Mouse (Mus musculus): Measurements from ENCODE around the gene Zfp618.
A peak's percentile ranks its signal among the peaks of the same experiment; 100 is the strongest.

Zfp618 gene

GRCm38 (mm10) chr4:62999321-62999720 is 33.9 kb downstream of the Zfp618 start:
- DNase-seq (ENCODE audit: low spot score): no peak

- no peak for DNase-seq (ENCODE audit: low spot score)
Observed at GRCm38 (mm10) chr4:62999916-63000315, 34.5 kb downstream of the Zfp618 start.

DNA sequence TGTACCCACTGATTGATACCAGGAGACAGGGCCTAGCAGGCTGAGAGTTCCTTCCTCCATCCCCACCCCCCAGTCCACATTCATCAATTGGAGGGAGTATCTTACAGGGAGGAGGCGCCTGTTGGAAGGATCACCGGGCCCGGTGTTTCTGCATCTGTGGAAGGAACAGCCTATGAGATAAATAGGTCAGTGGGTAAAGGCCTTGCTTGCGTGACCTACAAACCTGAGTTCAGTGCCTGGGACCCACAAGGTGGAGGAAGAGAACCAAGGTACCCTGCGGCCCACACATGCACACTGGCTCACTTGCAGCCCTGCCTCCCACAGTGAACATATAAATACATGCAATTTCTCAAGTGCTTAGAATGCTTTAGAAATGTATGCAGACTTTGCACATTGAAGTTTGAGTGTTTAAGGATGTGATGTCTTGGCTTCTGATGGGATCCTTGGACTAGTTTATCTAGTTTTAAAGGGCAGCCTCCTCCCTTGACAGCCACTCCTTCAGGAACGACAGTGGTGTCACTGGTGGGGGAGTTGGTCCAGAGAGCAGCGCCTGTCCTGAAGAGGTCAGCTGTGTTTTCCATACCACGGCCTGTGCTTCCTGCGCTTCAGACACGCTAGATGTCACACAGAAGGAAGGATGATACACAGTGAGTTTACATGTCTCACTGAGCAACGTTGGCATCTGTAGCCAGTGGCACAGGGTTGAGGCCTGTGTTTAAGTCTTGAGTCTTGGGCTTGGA is 35.1 kb downstream of the Zfp618 start:
- no peak for DNase-seq (ENCODE audit: low spot score)

- DNase-seq (ENCODE audit: low spot score): no peak
Observed at GRCm38 (mm10) chr4:63002386-63002785, 37.0 kb downstream of the Zfp618 start.

DNA sequence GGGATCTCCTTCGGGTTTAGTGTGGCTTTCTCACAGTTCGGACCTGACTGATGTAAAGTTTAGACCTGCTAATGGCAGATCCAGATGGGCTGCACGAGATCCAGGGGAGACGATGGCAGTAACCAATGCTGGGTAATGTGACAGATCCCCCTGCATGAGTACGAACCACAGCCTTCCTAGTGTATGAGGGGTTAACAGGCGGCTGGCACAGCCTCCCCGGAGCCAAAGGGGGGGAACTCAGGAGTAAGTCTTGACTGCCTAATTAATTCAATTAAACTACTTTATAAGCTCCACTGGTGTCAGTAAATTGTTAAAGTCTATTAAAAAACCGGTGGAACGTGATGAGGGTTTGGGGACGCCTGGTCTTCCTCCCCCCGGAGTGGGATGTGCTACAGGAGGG is 39.1 kb downstream of the Zfp618 start:
- no peak for DNase-seq (ENCODE audit: low spot score)

DNA sequence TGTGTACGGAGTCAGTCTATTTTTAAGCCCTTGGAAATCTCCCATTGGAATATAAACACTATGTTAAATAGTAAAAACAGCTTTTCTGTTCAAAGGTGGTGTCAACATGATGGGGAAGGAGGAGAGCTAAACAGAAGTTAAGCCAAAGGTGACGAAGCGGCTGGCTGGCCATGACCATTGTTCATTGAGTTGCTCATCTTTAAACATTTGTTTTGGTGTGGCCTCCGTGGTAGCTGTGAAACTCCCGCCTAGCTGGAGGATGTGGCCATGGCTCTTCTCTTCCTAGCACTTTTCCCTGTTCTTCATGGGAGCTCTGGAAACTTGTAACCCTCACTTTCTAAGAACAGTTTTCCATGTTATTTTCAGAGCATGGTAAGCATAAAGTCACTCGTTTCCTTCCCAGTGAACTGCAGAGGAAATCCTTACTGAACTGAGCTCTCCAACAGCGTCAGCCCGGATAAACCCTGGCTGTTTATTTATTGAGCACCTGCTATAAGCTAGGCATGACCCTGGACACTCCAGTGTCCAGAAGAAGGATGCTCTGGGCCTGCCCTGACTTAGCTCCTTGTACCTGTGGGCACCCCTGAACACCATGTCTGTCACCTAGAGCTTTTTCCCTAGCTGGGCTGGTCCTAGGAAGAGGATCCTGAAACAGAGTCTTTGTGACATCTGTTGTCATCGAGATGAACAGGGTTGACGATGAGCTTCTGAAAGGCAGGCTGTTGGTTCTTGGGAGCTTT is 40.2 kb downstream of the Zfp618 start:
- DNase-seq (ENCODE audit: low spot score): no peak

DNA sequence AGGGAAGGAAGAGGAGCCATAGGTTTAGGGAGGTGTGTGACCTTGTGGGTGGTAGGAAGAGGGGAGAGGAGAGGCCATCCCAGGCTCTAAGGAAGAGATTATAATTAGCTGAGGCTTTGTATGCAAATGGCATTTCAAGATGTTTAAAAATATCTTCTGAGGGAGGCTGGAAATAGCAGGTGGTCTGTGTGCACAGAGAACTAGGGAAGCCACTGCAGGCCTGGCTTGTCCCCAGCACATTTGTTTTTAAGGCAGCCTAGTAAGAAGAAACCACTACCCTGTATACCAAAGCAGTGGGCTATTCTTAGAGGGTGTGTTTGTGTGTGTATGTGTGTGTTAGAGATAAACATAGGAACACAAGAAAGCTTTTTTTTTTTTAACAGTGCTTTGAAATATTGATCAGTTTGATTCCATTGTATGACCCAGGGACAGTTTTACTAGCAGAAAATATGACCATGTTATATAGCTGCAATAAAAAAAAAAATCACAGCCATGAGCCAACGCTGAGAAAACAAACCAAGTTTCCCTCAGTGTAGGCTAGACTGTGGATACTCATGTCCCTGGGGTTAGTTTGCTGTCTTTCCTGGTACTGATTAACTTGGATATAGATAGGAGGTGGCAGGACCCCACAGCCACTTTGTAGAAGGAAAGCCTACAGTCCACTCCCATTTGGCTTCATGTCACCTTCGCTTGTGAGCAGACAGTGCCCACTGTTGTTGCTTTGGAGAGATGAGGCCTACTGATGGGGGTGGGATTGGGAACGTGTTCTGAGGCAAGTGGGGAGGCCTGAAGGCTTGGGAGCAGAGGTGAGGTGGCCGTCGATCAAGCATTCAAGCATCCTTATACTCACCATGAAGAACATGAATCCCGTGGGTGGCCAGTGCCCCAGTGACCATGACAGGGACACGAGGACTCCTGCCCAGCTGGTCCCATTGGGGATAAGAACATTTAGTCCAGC is 41.1 kb downstream of the Zfp618 start:
- no peak for DNase-seq (ENCODE audit: low spot score)

- DNase-seq (ENCODE audit: low spot score): no peak
Observed at GRCm38 (mm10) chr4:63008206-63008605, 42.8 kb downstream of the Zfp618 start.

DNA sequence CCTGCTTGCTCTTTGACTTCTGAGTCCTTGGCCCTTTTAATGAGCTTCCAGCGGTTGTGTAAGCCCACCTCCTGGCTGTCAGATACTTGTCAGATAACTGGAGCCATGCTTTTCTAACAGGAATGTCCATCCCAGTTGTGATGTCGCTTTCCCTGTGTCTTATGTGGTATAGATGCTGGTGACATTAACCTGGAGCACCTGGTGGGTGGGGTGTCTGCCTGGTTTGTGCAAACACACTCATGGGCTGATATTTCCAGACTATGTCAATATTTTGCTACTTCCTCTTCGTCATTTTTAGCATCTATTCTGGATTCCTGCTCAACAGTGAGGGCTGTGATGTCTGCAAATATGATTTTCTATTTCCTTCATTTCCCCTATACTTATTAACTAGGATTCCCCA is 43.4 kb downstream of the Zfp618 start:
- no peak for DNase-seq (ENCODE audit: low spot score)

DNA sequence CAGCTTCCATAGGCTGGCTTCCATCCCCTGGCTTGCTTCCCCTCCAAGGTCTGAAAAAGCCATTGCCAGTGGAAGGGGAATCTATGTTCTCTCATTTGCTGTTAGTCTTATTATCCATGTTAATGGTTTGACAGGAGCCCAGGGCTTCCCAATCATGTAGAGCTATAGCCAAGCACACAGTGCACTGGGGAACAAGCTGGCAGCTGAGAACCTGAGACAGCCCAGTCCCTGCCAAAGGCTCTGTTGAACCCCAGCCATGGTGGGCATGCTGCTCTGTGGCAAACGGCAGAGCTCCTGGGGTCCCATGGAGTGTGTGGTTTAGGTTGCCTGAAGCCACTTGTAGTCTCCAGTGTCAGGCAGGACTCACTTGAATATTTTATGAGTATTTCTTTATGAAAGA is 44.4 kb downstream of the Zfp618 start:
- DNase-seq (ENCODE audit: low spot score): no peak

DNA sequence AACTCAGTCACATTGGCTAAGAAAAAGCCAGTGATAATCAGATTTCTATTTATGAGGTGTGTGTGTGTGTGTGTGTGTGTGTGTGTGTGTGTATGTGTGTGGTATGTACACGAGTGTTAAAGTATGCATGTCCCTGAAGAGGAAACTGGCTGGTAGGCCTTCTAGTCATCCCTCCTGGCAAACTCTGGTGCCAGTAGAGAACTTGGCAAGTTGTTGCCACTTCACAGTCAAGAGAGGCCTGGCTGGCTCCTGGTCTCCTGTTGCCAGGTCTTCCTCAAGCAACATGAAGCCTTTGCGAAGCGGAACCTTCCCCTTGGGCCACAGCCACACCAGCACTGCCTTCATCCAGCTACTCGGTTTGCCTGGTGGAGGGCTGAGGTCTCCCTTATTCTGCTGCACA is 44.9 kb downstream of the Zfp618 start:
- no peak for DNase-seq (ENCODE audit: low spot score)

GRCm38 (mm10) chr4:63018616-63019015 is 53.2 kb downstream of the Zfp618 start:
- DNase-seq (ENCODE audit: low spot score): no peak

GRCm38 (mm10) chr4:63019428-63019858 is 54.1 kb downstream of the Zfp618 start:
- DNase-seq (ENCODE audit: low spot score): no peak

DNA sequence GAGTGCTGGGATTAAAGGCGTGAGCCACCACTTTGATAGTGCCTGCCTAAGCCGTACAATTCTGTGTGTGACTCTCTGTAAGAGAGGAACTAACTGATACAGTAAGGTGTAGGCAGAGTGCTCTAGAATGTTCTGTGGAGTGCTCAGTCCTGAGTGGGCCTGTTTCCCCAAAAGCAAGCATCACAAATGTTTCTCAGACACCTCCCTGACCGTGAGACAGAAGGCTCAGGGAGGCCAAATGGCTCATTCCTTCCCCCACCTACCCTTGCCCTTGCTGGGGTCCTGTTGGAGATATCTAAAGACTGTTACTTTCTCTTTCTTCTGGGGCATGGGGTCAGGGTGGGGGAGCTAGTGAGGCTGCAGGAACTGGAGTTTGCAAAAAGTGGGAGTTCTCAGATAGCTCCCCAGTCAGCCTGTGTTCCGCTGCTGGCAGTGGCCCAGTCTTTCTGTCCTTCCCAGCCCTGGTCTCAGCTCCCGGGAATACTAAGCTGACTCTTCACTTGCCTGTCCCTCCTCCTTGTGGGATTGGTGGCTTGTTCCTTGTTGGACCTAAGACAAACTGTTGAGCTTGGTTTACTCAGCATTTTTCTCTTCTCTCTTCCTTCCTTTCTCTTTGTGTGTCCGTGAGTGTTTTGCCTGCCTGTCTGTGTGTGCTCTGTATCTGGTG is 55.8 kb downstream of the Zfp618 start:
- peak; percentile 32 for DNase-seq (ENCODE audit: low spot score)

DNA sequence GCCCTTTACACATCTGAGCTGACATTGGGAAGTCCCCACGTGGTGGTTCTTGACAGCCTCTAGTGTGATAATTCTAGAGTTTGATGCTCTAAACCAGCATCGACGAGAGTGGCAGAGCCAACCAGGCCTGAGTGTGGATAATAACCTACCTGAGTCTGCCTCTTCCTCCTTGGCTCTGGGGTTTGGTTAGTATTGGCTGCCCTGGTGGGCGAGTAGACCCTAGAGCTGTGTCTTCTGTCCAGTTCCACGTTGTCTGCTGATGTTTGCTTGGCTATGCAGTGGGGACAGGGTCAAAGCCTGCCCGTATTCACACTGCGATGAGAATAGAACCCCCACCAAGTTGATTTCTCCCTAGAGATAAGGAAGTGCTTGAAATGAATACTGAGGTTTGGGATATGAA is 58.1 kb downstream of the Zfp618 start:
- no peak for DNase-seq (ENCODE audit: low spot score)

GRCm38 (mm10) chr4:63024098-63024497 is 58.7 kb downstream of the Zfp618 start:
- DNase-seq (ENCODE audit: low spot score): no peak

DNA sequence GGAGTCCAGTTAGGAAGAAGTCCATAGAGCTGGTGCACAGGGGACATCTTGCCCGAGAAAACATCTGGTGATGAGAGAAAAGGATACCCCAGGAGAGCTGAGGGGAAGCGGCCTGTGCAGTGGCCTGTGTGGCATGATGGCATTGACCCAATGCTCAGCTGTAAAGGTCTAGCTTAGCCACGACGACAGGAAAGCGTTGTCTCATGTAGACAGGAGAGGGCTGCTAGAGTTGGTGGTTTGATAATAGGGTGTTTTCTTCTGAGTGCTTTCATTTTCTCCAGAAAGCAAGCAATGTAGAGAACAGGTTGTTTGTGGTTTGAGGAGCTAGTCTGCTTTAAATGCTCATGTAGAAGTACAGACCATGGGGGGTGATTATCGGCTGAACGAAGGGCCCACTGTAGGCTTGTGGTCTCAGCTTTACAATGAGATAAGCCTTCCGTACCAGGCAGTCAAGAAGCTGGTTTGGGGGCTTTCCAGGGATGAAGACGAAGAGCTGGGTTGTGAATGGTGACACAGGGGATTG is 59.4 kb downstream of the Zfp618 start:
- no peak for DNase-seq (ENCODE audit: low spot score)

- DNase-seq (ENCODE audit: low spot score): no peak
Observed at GRCm38 (mm10) chr4:63025306-63025705, 59.9 kb downstream of the Zfp618 start.

DNA sequence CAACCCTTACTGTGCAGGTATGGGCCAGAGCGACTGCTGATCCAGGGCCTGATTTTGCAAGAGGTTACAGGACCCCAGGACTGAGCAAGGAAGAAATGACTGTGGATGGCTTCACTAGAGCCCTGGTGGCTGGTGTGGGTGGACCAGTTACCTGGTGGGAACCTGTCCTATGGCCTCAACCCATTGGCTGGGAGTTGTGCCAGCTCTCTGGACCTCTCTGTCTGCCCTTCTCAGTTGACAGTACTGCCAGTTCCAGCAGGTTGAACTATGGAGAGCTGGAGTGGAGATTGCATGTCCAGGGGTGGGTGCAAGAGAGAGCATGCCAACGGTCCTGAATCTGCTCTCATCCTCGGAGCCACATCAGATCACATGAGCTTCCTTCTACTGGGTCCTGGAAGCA is 60.9 kb downstream of the Zfp618 start:
- no peak for DNase-seq (ENCODE audit: low spot score)

DNA sequence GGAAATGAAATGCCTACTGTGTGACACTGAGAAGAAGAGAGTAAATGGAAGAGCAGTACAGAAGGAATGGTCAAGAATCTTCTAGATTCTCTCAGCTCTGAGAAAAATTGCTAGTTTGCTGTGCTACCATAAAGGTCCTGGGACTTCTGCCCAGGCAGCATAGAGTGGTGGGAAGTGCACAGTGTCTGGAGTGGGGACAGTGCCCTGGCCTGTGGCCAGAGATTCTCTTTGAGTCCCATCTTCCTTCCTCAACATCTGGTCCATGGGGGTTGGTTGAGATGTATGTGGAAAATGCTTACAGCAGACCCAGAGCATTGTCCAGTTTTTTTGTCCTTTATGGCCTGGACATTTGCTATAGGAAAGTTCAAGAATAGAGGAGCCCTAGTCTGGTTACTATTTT is 62.1 kb downstream of the Zfp618 start:
- no peak for DNase-seq (ENCODE audit: low spot score)

DNA sequence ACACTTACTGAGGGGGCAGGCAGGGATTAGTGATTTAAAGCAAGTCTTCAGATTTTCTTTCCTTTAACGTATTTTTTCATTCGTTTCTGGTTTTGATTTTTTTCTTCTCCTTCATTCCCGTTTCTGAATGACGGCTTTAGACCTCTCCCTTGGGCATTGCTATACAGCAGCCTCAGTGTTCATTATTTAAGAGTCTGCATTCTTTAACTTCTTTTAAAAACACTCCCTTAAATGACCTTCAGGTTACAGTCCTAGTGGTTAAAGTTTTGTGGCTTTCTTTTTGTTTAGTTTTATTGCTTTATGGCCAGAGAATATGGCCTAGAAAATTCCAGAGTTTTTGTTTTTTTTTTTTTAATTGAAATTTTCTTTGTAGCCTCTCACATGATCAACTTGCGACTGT is 64.8 kb downstream of the Zfp618 start:
- DNase-seq (ENCODE audit: low spot score): no peak

DNA sequence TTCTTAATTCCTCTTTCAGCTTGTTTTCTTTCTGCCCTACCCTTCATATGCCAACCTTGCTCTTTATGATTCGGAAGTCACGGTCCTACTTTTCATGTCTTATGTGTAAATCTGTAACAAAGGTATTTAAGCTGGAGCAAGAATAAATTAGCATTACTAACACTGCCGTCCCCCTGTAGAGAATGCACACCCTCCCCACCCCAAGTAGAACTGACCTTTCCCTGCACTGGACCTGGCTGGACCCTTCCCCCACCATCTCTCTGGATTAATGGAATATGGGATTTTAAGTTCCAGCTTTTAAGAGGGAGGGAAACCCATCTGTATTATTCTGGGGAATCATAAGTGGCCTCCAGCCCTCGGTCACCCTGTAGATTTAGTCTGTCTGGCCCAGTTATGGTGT is 65.9 kb downstream of the Zfp618 start:
- DNase-seq (ENCODE audit: low spot score): no peak

All from ovary, adult 18-20 months (tissue).